In genomic region chr13:58126862-58127765, GRCm38 (mm10) we compare ENCODE assay signal across 8 mouse cellular contexts. TPM values are rescaled to one million over a fixed set of nuclear protein-coding genes. Genes with fewer than 3 reads are reported as not detected.
A peak's percentile ranks its signal among the peaks of the same experiment; 100 is the strongest.
DNase-seq lines count a peak whose midpoint lies in the region; ATAC-seq and TF ChIP-seq lines count a peak whose summit lies in the region.

No protein-coding gene starts in this region.

- no peak for ATAC-seq in lung, embryonic 14.5 days (ENCODE audit: insufficient read depth)

- H3K36me3 ChIP-seq in lung, embryonic 14.5 days (ENCODE audit: insufficient read depth): peaks cover 25% of the 10 kb centered on the region
- H3K36me3 ChIP-seq in forebrain, embryonic 10.5 days (replicated peaks): peaks cover 32% of the 10 kb centered on the region
- H3K36me3 ChIP-seq in liver, adult 2 months (ENCODE audit: control insufficient read depth, insufficient read depth, low read length): peaks cover 2% of the 10 kb centered on the region; the same call in 1 of the 2 replicates
- no peaks in the 10 kb centered on the region for H3K36me3 ChIP-seq in splenic B cell, adult 2 months (ENCODE audit: control insufficient read depth, insufficient read depth, low read length, poor library complexity, severe bottlenecking)

- 3% methylated on average over 72 of the region's 92 CpGs for WGBS in cerebellum, adult 2 months
- 0% methylated on average over 51 of the region's 92 CpGs for WGBS in lung, embryonic 14.5 days
- WGBS in forebrain, embryonic 10.5 days: under 1% methylated on average over 82 of the region's 92 CpGs
- 2% methylated on average over 85 of the region's 92 CpGs for WGBS in liver, adult 2 months

- H3K4me3 ChIP-seq in cerebellum, adult 2 months (replicated peaks; ENCODE audit: insufficient read depth, low read depth, low read length): peak overlapping the region; percentile 72
- H3K4me3 ChIP-seq in lung, embryonic 14.5 days (ENCODE audit: low read depth, low read length): peak overlapping the region; percentile 95
- H3K4me3 ChIP-seq in forebrain, embryonic 10.5 days: peak overlapping the region; percentile 97
- peak overlapping the region; percentile 94 for H3K4me3 ChIP-seq in liver, adult 2 months (ENCODE audit: insufficient read depth, low read depth, low read length)

- H3K4me1 ChIP-seq in cerebellum, adult 2 months (ENCODE audit: control insufficient read depth, insufficient read depth, low read length): peaks cover 5% of the 10 kb centered on the region; the same call in 1 of the 2 replicates
- peaks cover 16% of the 10 kb centered on the region; the same call in 1 of the 2 replicates for H3K4me1 ChIP-seq in lung, embryonic 14.5 days (ENCODE audit: insufficient read depth)
- peaks cover 32% of the 10 kb centered on the region for H3K4me1 ChIP-seq in forebrain, embryonic 10.5 days
- peaks cover 17% of the 10 kb centered on the region for H3K4me1 ChIP-seq in liver, adult 2 months (ENCODE audit: control insufficient read depth, insufficient read depth, low read length)

- no peak for TF ChIP-seq POLR2A in cerebellum, adult 2 months (IDR thresholded peaks at IDR 0.05; ENCODE audit: borderline replicate concordance, insufficient read depth, low read length)
- TF ChIP-seq POLR2A in liver, adult 2 months (IDR thresholded peaks at IDR 0.05; ENCODE audit: extremely low read depth, insufficient read depth, low read length): no peak

- H3K9ac ChIP-seq in lung, embryonic 14.5 days: peak overlapping the region; percentile 100
- peak overlapping the region; percentile 99 for H3K9ac ChIP-seq in liver, adult 2 months (ENCODE audit: low read depth, low read length)

- H3K9me3 ChIP-seq in lung, embryonic 14.5 days (ENCODE audit: low read depth, low read length): no peaks in the 10 kb centered on the region
- no peaks in the 10 kb centered on the region for H3K9me3 ChIP-seq in forebrain, embryonic 10.5 days

- peak in 1 of 2 experiments; percentile 22 for DNase-seq in cerebellum, adult 2 months
- no peak for DNase-seq in cerebellum, postnatal 4 days (ENCODE audit: low spot score in 2 of 2)
- no peak for DNase-seq in lung, embryonic 14.5 days
- DNase-seq in lung, postnatal 25 days (ENCODE audit: low spot score): no peak
- peak; percentile 44 for DNase-seq in forebrain, embryonic 10.5 days (ENCODE audit: extremely low spot score, low spot score)
- peak; percentile 63 for DNase-seq in liver, adult 2 months (ENCODE audit: extremely low read depth, low read depth, low spot score)
- peak; percentile 36 for DNase-seq in splenic B cell, adult 2 months (ENCODE audit: low read depth, low spot score)
- DNase-seq in adrenal gland, adult 2 months: no peak

- peaks cover 12% of the 10 kb centered on the region for H3K79me2 ChIP-seq in liver, adult 2 months (ENCODE audit: control insufficient read depth, insufficient read depth, low read length)

- H3K4me2 ChIP-seq in lung, embryonic 14.5 days: peak overlapping the region; percentile 82

- TF ChIP-seq CTCF in cerebellum, adult 2 months (IDR thresholded peaks at IDR 0.05; ENCODE audit: borderline replicate concordance, insufficient read depth, low read depth, low read length): no peak
- no peak for TF ChIP-seq CTCF in lung, embryonic 14.5 days (IDR thresholded peaks at IDR 0.05; ENCODE audit: low read depth)
- TF ChIP-seq CTCF in liver, adult 2 months (IDR thresholded peaks at IDR 0.05; ENCODE audit: low read depth, low read length): no peak

- H3K27me3 ChIP-seq in cerebellum, adult 2 months (ENCODE audit: control insufficient read depth, insufficient read depth, low read length): no peaks in the 10 kb centered on the region
- H3K27me3 ChIP-seq in lung, embryonic 14.5 days (ENCODE audit: insufficient read depth, low read length): no peaks in the 10 kb centered on the region
- no peaks in the 10 kb centered on the region for H3K27me3 ChIP-seq in forebrain, embryonic 10.5 days (ENCODE audit: poor library complexity, severe bottlenecking)
- no peaks in the 10 kb centered on the region for H3K27me3 ChIP-seq in liver, adult 2 months (ENCODE audit: control insufficient read depth, insufficient read depth, low read length)
- no peaks in the 10 kb centered on the region for H3K27me3 ChIP-seq in splenic B cell, adult 2 months (ENCODE audit: control insufficient read depth, insufficient read depth, low read length, poor library complexity, severe bottlenecking)

- H3K27ac ChIP-seq in cerebellum, adult 2 months (ENCODE audit: insufficient read depth, low read length): peak overlapping the region; percentile 74; the same call in 1 of the 2 replicates
- peak overlapping the region; percentile 100 for H3K27ac ChIP-seq in lung, embryonic 14.5 days (ENCODE audit: low read depth)
- H3K27ac ChIP-seq in forebrain, embryonic 10.5 days: peak overlapping the region; percentile 100
- peak overlapping the region; percentile 93 for H3K27ac ChIP-seq in liver, adult 2 months (replicated peaks; ENCODE audit: insufficient read depth, low read depth, low read length)

RNA-seq across cellular contexts. Expression of gene Hnrnpa0, which starts 1.2 kb away (rescaled TPM):
- polyA plus RNA-seq in cerebellum, adult 2 months (2012; rRNA removed): 96.5 and 107 TPM in 2 replicates
- 46.5 and 51.7 TPM in 2 replicates for polyA plus RNA-seq in lung, embryonic 14.5 days (2014; fragmentation: Nextera tagmentation; extraction: Ambion mirVana)
- polyA plus RNA-seq in forebrain, embryonic 10.5 days (2016; fragmentation: Nextera tagmentation; extraction: Ambion mirVana): 44.5 and 49.3 TPM in 2 replicates
- 16.1 and 20.3 TPM in 2 replicates for total RNA-seq in liver, adult 2 months (2014; rRNA removed)
- polyA plus RNA-seq in liver, adult 2 months (2012; rRNA removed): 35.4 and 36.0 TPM in 2 replicates
- 100 to 1,000 TPM in 1 of 2 experiments, 10 to 100 TPM in 1; 68.1 to 117 TPM for total RNA-seq in adrenal gland, adult 2 months (2021)
- 79.4 and 96.9 TPM in 2 replicates for polyA plus RNA-seq in adrenal gland, adult 2 months (2012; rRNA removed)

RNA-seq across cellular contexts. Expression of gene Klhl3, which starts 13.7 kb away (rescaled TPM):
- 16.1 and 18.4 TPM in 2 replicates for polyA plus RNA-seq in cerebellum, adult 2 months (2012; rRNA removed)
- polyA plus RNA-seq in lung, embryonic 14.5 days (2014; fragmentation: Nextera tagmentation; extraction: Ambion mirVana): 3.6 and 3.9 TPM in 2 replicates
- 2.0 and 2.1 TPM in 2 replicates for polyA plus RNA-seq in forebrain, embryonic 10.5 days (2016; fragmentation: Nextera tagmentation; extraction: Ambion mirVana)
- total RNA-seq in liver, adult 2 months (2014; rRNA removed): 4.0 and 4.7 TPM in 2 replicates
- polyA plus RNA-seq in liver, adult 2 months (2012; rRNA removed): 3.2 TPM in 2 replicates
- total RNA-seq in adrenal gland, adult 2 months (2021): 1 to 10 TPM in 1 of 2 experiments, under 1 TPM in 1; 0.86 to 3.7 TPM
- 0.86 and 1.1 TPM in 2 replicates for polyA plus RNA-seq in adrenal gland, adult 2 months (2012; rRNA removed)

RNA-seq across cellular contexts. Expression of gene Idnk, which starts 30.3 kb away (rescaled TPM):
- polyA plus RNA-seq in cerebellum, adult 2 months (2012; rRNA removed): 35.5 and 39.6 TPM in 2 replicates
- 29.7 and 30.9 TPM in 2 replicates for polyA plus RNA-seq in lung, embryonic 14.5 days (2014; fragmentation: Nextera tagmentation; extraction: Ambion mirVana)
- 47.0 and 47.1 TPM in 2 replicates for polyA plus RNA-seq in forebrain, embryonic 10.5 days (2016; fragmentation: Nextera tagmentation; extraction: Ambion mirVana)
- total RNA-seq in liver, adult 2 months (2014; rRNA removed): 34.0 and 34.5 TPM in 2 replicates
- polyA plus RNA-seq in liver, adult 2 months (2012; rRNA removed): 26.9 and 27.3 TPM in 2 replicates
- total RNA-seq in adrenal gland, adult 2 months (2021): 10 to 100 TPM; 55.1 to 69.8 TPM
- polyA plus RNA-seq in adrenal gland, adult 2 months (2012; rRNA removed): 11.0 and 15.3 TPM in 2 replicates

Comparison
In these comparisons a context has a peak if more than half of its experiments do, and no peak if none do; other contexts are left out.
1. DNase-seq: peak in forebrain, embryonic 10.5 days (single experiment), liver, adult 2 months (single experiment) and splenic B cell, adult 2 months (single experiment); none in cerebellum, postnatal 4 days (0 of 2), lung, embryonic 14.5 days (single experiment), lung, postnatal 25 days (single experiment) and adrenal gland, adult 2 months (single experiment).
2. Peak in every context shown above with its lines, with median percentiles within 50 percentile points of each other: H3K27ac ChIP-seq and H3K4me3 ChIP-seq.